Mouse (Mus musculus) intestine, embryonic 14.5 days (tissue): ENCODE measurements around the gene Cdh12. TPM values are rescaled to one million over a fixed set of nuclear protein-coding genes. Genes with fewer than 3 reads are reported as not detected.
"Not testable (repeated sequence)": the region's sequence is repeated elsewhere in the genome, so short reads cannot be mapped to it uniquely, and the experiment has no call there.

Experiments
- ATAC-seq: fragments of 200-750 bp; cut with Nextera tagmentation; replicated peaks from 2 replicates; pipeline ENCODE4 v1.8.0; 2017; ENCODE audit warnings: low read depth, moderate number of reproducible peaks, moderate TSS enrichment, moderate library complexity; ENCODE audit not compliant: low FRiP score, low TSS enrichment
- DNase-seq: peaks from one replicate; pipeline ENCODE4 v3.0.0-alpha.2; 2018; ENCODE audit warnings: low spot score
- H3K27ac ChIP-seq: fragments of 300-500 bp; sonication (generic); 2 replicates; pipeline ENCODE4 v1.5.1; 2014; ENCODE audit warnings: low read depth, mild to moderate bottlenecking, control low read depth
- H3K27me3 ChIP-seq: fragments of 300-500 bp; sonication (generic); replicated peaks from 2 replicates; pipeline ENCODE4 v1.6.1; 2014; ENCODE audit warnings: low read length, control low read depth; ENCODE audit not compliant: control insufficient read depth, insufficient read depth
- H3K36me3 ChIP-seq: fragments of 300-500 bp; sonication (generic); 2 replicates; pipeline ENCODE4 v1.6.1; 2014; ENCODE audit warnings: low read length, control low read depth; ENCODE audit not compliant: control insufficient read depth, insufficient read depth
- H3K4me1 ChIP-seq: fragments of 300-500 bp; sonication (generic); replicated peaks from 2 replicates; pipeline ENCODE4 v1.6.1; 2014; ENCODE audit warnings: low read length, control low read depth, mixed read lengths; ENCODE audit not compliant: control insufficient read depth, insufficient read depth
- H3K4me2 ChIP-seq: fragments of 300-500 bp; sonication (generic); 2 replicates; pipeline ENCODE4 v1.6.1; 2014; ENCODE audit warnings: low read length
- H3K4me3 ChIP-seq: fragments of 300-500 bp; sonication (generic); 2 replicates; pipeline ENCODE4 v1.5.1; 2014; ENCODE audit warnings: low read depth, low read length, control low read depth, mixed read lengths
- H3K9ac ChIP-seq: fragments of 300-500 bp; sonication (generic); 2 replicates; pipeline ENCODE4 v1.6.1; 2014; ENCODE audit warnings: mild to moderate bottlenecking, low read length
- H3K9me3 ChIP-seq: fragments of 300-500 bp; sonication (generic); 2 replicates; pipeline ENCODE4 v1.6.1; 2016; ENCODE audit warnings: low read length, control low read depth; ENCODE audit not compliant: control insufficient read depth
- WGBS: fragments of 180-500 bp; shearing (Covaris S2); extraction: QIAGEN DNeasy Blood & Tissue Kit; methylation state at CpG from one replicate; pipeline ENCODE4 v1.1.7; 2014; 5-methylcytosine and 5-hydroxymethylcytosine counted together
- polyA plus RNA-seq: library from polyadenylated mRNA; unstranded; fragments of >200 nt; fragmentation: Nextera tagmentation; extraction: Ambion mirVana; gene quantifications from 2 replicates; pipeline ENCODE4 v1.2.1, GENCODE M21; 2014

Gene Cdh12
- polyA plus RNA-seq, 1 experiment from 2014 or later, result 0.97 TPM

- no peak for ATAC-seq
- DNase-seq, result no peak
- Histone ChIP-seq H3K27ac (no peak overlapping the region), H3K36me3 (no peaks in the 10 kb centered on the region), H3K9me3 (no peaks in the 10 kb centered on the region), H3K4me1 (no peaks in the 10 kb centered on the region), H3K4me3 (no peak overlapping the region), H3K27me3 (no peaks in the 10 kb centered on the region), H3K9ac (no peak overlapping the region), H3K4me2 (no peak overlapping the region)
- WGBS, result 86% methylated on average over 4 of the region's 4 CpGs
Observed at GRCm38 (mm10) chr15:20571012-20571411, 121.9 kb downstream of the Cdh12 start.

- Histone ChIP-seq H3K36me3 (no peaks in the 10 kb centered on the region), H3K4me1 (no peaks in the 10 kb centered on the region), H3K27ac (no peak overlapping the region), H3K4me2 (no peak overlapping the region), H3K27me3 (no peaks in the 10 kb centered on the region), H3K9ac (no peak overlapping the region), H3K4me3 (no peak overlapping the region), H3K9me3 (no peaks in the 10 kb centered on the region)
- WGBS, result 66% methylated on average over 5 of the region's 5 CpGs
- no peak for ATAC-seq
- DNase-seq, result no peak
Observed at GRCm38 (mm10) chr15:20582567-20583075, 133.6 kb downstream of the Cdh12 start.

- 74% methylated on average over 5 of the region's 5 CpGs for WGBS
- Histone ChIP-seq H3K27me3 (no peaks in the 10 kb centered on the region), H3K27ac (no peak overlapping the region), H3K9me3 (no peaks in the 10 kb centered on the region), H3K4me3 (no peak overlapping the region), H3K9ac (no peak overlapping the region), H3K4me2 (no peak overlapping the region), H3K4me1 (no peaks in the 10 kb centered on the region), H3K36me3 (no peaks in the 10 kb centered on the region)
- ATAC-seq (no peak), DNase-seq (no peak)
Observed at GRCm38 (mm10) chr15:20591599-20591998, 142.5 kb downstream of the Cdh12 start.

GRCm38 (mm10) chr15:20605751-20606150 is 156.7 kb downstream of the Cdh12 start:
- H3K4me2 ChIP-seq, H3K4me3 ChIP-seq, ATAC-seq, H3K27me3 ChIP-seq, H3K27ac ChIP-seq, H3K9me3 ChIP-seq, H3K36me3 ChIP-seq, H3K9ac ChIP-seq, DNase-seq, H3K4me1 ChIP-seq: not testable (repeated sequence)
- 81% methylated on average over 3 of the region's 3 CpGs for WGBS

GRCm38 (mm10) chr15:20634593-20634992 is 185.5 kb downstream of the Cdh12 start:
- ATAC-seq (no peak), DNase-seq (no peak)
- Histone ChIP-seq H3K4me2 (no peak overlapping the region), H3K4me3 (no peak overlapping the region), H3K9me3 (no peaks in the 10 kb centered on the region), H3K9ac (no peak overlapping the region), H3K27me3 (no peaks in the 10 kb centered on the region), H3K4me1 (no peaks in the 10 kb centered on the region), H3K36me3 (no peaks in the 10 kb centered on the region), H3K27ac (no peak overlapping the region)
- WGBS, result 53% methylated on average over 2 of the region's 2 CpGs

- no peak overlapping the region for H3K4me3 ChIP-seq
- 84% methylated on average over 2 of the region's 2 CpGs for WGBS
- no peak overlapping the region for H3K4me2 ChIP-seq
- H3K4me1 ChIP-seq, result no peaks in the 10 kb centered on the region
- ATAC-seq, result no peak
- no peaks in the 10 kb centered on the region for H3K27me3 ChIP-seq
- H3K36me3 ChIP-seq, result no peaks in the 10 kb centered on the region
- DNase-seq, result no peak
- H3K27ac ChIP-seq, result no peak overlapping the region
- no peaks in the 10 kb centered on the region for H3K9me3 ChIP-seq
- no peak overlapping the region for H3K9ac ChIP-seq
Observed at GRCm38 (mm10) chr15:20639155-20639554, 190.1 kb downstream of the Cdh12 start.

- Histone ChIP-seq H3K27me3 (no peaks in the 10 kb centered on the region), H3K27ac (no peak overlapping the region), H3K36me3 (no peaks in the 10 kb centered on the region), H3K9me3 (no peaks in the 10 kb centered on the region), H3K4me3 (no peak overlapping the region), H3K4me2 (no peak overlapping the region), H3K9ac (no peak overlapping the region), H3K4me1 (no peaks in the 10 kb centered on the region)
- no peak for DNase-seq
- 82% methylated on average over 3 of the region's 3 CpGs for WGBS
- ATAC-seq, result no peak
Observed at GRCm38 (mm10) chr15:20642905-20643414, 193.9 kb downstream of the Cdh12 start.

- no peak for DNase-seq
Observed at GRCm38 (mm10) chr15:20660221-20660620, 211.2 kb downstream of the Cdh12 start.

GRCm38 (mm10) chr15:20666650-20667049 is 217.6 kb downstream of the Cdh12 start, which contains the start of gene Acot10:
TSS of gene Acot10 (minus strand) at chr15:20666750.
- H3K9me3 ChIP-seq, result no peaks in the 10 kb centered on the region
- no peak within 1 kb of the TSS for H3K27ac ChIP-seq
- H3K36me3 ChIP-seq, result no peaks in the 10 kb centered on the region
- no peak within 1 kb of the TSS for H3K4me3 ChIP-seq
- no peaks in the 10 kb centered on the region for H3K4me1 ChIP-seq
- no peaks in the 10 kb centered on the region for H3K27me3 ChIP-seq
- no peak within 1 kb of the TSS for H3K4me2 ChIP-seq
- ATAC-seq (no peak), DNase-seq (no peak)
- WGBS, result 91% methylated on average over 10 of the region's 10 CpGs
- H3K9ac ChIP-seq, result no peak within 1 kb of the TSS

More at GRCm38 (mm10) chr15:20660221-20660620, 211.2 kb downstream of the Cdh12 start:
- H3K9me3 ChIP-seq, result no peaks in the 10 kb centered on the region
- 74% methylated on average over 2 of the region's 2 CpGs for WGBS
- H3K4me2 ChIP-seq, result no peak overlapping the region
- H3K27me3 ChIP-seq, result no peaks in the 10 kb centered on the region
- no peak overlapping the region for H3K27ac ChIP-seq
- no peak overlapping the region for H3K4me3 ChIP-seq
- no peak overlapping the region for H3K9ac ChIP-seq
- H3K36me3 ChIP-seq, result no peaks in the 10 kb centered on the region
- no peak for ATAC-seq
- H3K4me1 ChIP-seq, result no peaks in the 10 kb centered on the region
